In genomic region chr12:69171307-69171706, GRCm38 (mm10) we compare ENCODE assay signal across 25 mouse cellular contexts. TPM values are rescaled to one million over a fixed set of nuclear protein-coding genes. Genes with fewer than 3 reads are reported as not detected.
DNase-seq lines count a peak whose midpoint lies in the region; ATAC-seq lines count a peak whose summit lies in the region.
"Had no signal": no experiment of that assay in that cellular context is flagged by ENCODE, and none has a peak within 500 bp of the region (broad histone marks: within the 10 kb centered on the region; RNA-seq: fewer than 3 reads in every experiment).

No protein-coding gene starts in this region.

- peaks cover 35% of the 10 kb centered on the region for H3K4me1 ChIP-seq in liver, embryonic 13.5 days (replicated peaks)
- H3K4me1 ChIP-seq in liver, embryonic 12.5 days: peaks cover 38% of the 10 kb centered on the region
- peaks cover 11% of the 10 kb centered on the region for H3K4me1 ChIP-seq in neural tube, embryonic 15.5 days

- H3K4me2 ChIP-seq in liver, embryonic 13.5 days: no peak overlapping the region
- no peak overlapping the region for H3K4me2 ChIP-seq in liver, embryonic 12.5 days
- no peak overlapping the region for H3K4me2 ChIP-seq in neural tube, embryonic 15.5 days
- H3K4me2 ChIP-seq: embryonic facial prominence, embryonic 13.5 days; embryonic facial prominence, embryonic 15.5 days; forebrain, embryonic 12.5 days had no signal

- peaks cover 44% of the 10 kb centered on the region for H3K36me3 ChIP-seq in liver, embryonic 13.5 days
- H3K36me3 ChIP-seq in liver, embryonic 12.5 days: peaks cover 52% of the 10 kb centered on the region
- no peaks in the 10 kb centered on the region for H3K36me3 ChIP-seq in macrophage (ENCODE audit: inconsistent target)
- no peaks in the 10 kb centered on the region for H3K36me3 ChIP-seq in neural tube, embryonic 15.5 days

- WGBS in liver, embryonic 13.5 days (ENCODE audit: insufficient replicate concordance): 87% methylated on average over 2 of the region's 2 CpGs
- 96% methylated on average over 2 of the region's 2 CpGs for WGBS in liver, embryonic 12.5 days (ENCODE audit: insufficient replicate concordance)
- 86% methylated on average over 2 of the region's 2 CpGs for WGBS in macrophage (ENCODE audit: missing documents)
- 94% methylated on average over 2 of the region's 2 CpGs for WGBS in neural tube, embryonic 15.5 days

- H3K27ac ChIP-seq in liver, embryonic 13.5 days: no peak overlapping the region
- H3K27ac ChIP-seq in liver, embryonic 12.5 days: no peak overlapping the region
- peak overlapping the region; percentile 27 for H3K27ac ChIP-seq in macrophage
- no peak overlapping the region for H3K27ac ChIP-seq in neural tube, embryonic 15.5 days (replicated peaks)
- H3K27ac ChIP-seq: embryonic facial prominence, embryonic 13.5 days; embryonic facial prominence, embryonic 15.5 days; forebrain, embryonic 10.5 days; forebrain, embryonic 12.5 days had no signal

- peaks cover 23% of the 10 kb centered on the region for H3K79me2 ChIP-seq in macrophage (ENCODE audit: inconsistent target)

- ATAC-seq in liver, embryonic 13.5 days (ENCODE audit: low read depth): no peak
- ATAC-seq in liver, embryonic 12.5 days: no peak
- peak; percentile 51 for ATAC-seq in megakaryocyte-erythroid progenitor cell, adult 5-6 weeks (replicated peaks; ENCODE audit: low FRiP score, low TSS enrichment, poor library complexity, severe bottlenecking)
- no peak for ATAC-seq in neural tube, embryonic 15.5 days (ENCODE audit: low FRiP score)
- ATAC-seq: CD4-positive, CD25-positive, alpha-beta regulatory T cell, adult 4 months; forebrain, embryonic 14.5 days; forebrain, embryonic 16.5 days had no signal

- no peak overlapping the region for H3K4me3 ChIP-seq in liver, embryonic 13.5 days (replicated peaks)
- H3K4me3 ChIP-seq in liver, embryonic 12.5 days: no peak overlapping the region
- no peak overlapping the region for H3K4me3 ChIP-seq in macrophage (ENCODE audit: inconsistent target)
- no peak overlapping the region for H3K4me3 ChIP-seq in neural tube, embryonic 15.5 days (replicated peaks)
- H3K4me3 ChIP-seq: embryonic facial prominence, embryonic 13.5 days; embryonic facial prominence, embryonic 15.5 days; forebrain, embryonic 10.5 days; forebrain, embryonic 12.5 days had no signal

- peak overlapping the region; percentile 30; the same call in 1 of the 2 replicates for H3K9ac ChIP-seq in liver, embryonic 13.5 days
- H3K9ac ChIP-seq in liver, embryonic 12.5 days: no peak overlapping the region; the same call in 1 of the 2 replicates
- no peak overlapping the region for H3K9ac ChIP-seq in neural tube, embryonic 15.5 days (replicated peaks)
- H3K9ac ChIP-seq: embryonic facial prominence, embryonic 13.5 days; embryonic facial prominence, embryonic 15.5 days; forebrain, embryonic 12.5 days had no signal

- no peaks in the 10 kb centered on the region for H3K27me3 ChIP-seq in liver, embryonic 13.5 days
- H3K27me3 ChIP-seq in liver, embryonic 12.5 days (replicated peaks): no peaks in the 10 kb centered on the region
- no peaks in the 10 kb centered on the region for H3K27me3 ChIP-seq in neural tube, embryonic 15.5 days (replicated peaks)
- H3K27me3 ChIP-seq: CH12.LX; embryonic facial prominence, embryonic 13.5 days; embryonic facial prominence, embryonic 15.5 days; forebrain, embryonic 12.5 days had no signal

- H3K9me3 ChIP-seq in liver, embryonic 13.5 days (replicated peaks): no peaks in the 10 kb centered on the region
- H3K9me3 ChIP-seq in liver, embryonic 12.5 days (replicated peaks): no peaks in the 10 kb centered on the region
- no peaks in the 10 kb centered on the region for H3K9me3 ChIP-seq in neural tube, embryonic 15.5 days (replicated peaks)
- H3K9me3 ChIP-seq: embryonic facial prominence, embryonic 13.5 days; embryonic facial prominence, embryonic 15.5 days; forebrain, embryonic 10.5 days; forebrain, embryonic 12.5 days; G1E had no signal

- no peak for DNase-seq in liver, embryonic 13.5 days
- DNase-seq in embryo, embryonic 11 days: no peak
- DNase-seq: adrenal gland, adult 2 months; adrenal gland, postnatal 10 days; adrenal gland, postnatal 25 days; B cell, adult 2 months; cerebellum, adult 11-12 months; cerebellum, adult 2 months; cerebellum, adult 9-10 months; cerebellum, postnatal 10 days; cerebellum, postnatal 25 days had no signal

RNA-seq across cellular contexts. Expression of gene Lrr1, which starts 2.7 kb away (rescaled TPM):
- 24.6 and 28.9 TPM in 2 replicates for polyA plus RNA-seq in liver, embryonic 13.5 days (2015; fragmentation: Nextera tagmentation; extraction: Ambion mirVana)
- 21.3 and 24.3 TPM in 2 replicates for polyA plus RNA-seq in liver, embryonic 12.5 days (2016; fragmentation: Nextera tagmentation; extraction: Ambion mirVana)
- total RNA-seq in macrophage (2018; cell fraction: chromatin; rRNA removed): 1 to 10 TPM in 2 of 26 experiments, under 1 TPM in 4, not detected in 20; 0.48 to 2.8 (median 0.71) TPM
- total RNA-seq in macrophage (2018; cell fraction: cytosol; rRNA removed): 1 to 10 TPM in 6 of 26 experiments, under 1 TPM in 20; 0.15 to 1.4 (median 0.61) TPM
- total RNA-seq in macrophage (2018; cell fraction: nucleus; rRNA removed): 1 to 10 TPM in 6 of 26 experiments, under 1 TPM in 2, not detected in 18; 0.60 to 5.2 (median 1.6) TPM
- 0.79 to 5.0 TPM (median 0.95 TPM) in 3 replicates for polyA plus RNA-seq in macrophage (2018)
- total RNA-seq in megakaryocyte-erythroid progenitor cell, adult 5-6 weeks (2014; fragmentation: Nextera tagmentation): 29.1 and 39.8 TPM in 2 replicates
- total RNA-seq in megakaryocyte-erythroid progenitor cell, adult 5-6 weeks (2017): 6.3 and 18.6 TPM in 2 replicates
- polyA plus RNA-seq in neural tube, embryonic 15.5 days (2015; fragmentation: Nextera tagmentation; extraction: Ambion mirVana): 4.1 and 7.0 TPM in 2 replicates
- polyA plus RNA-seq: adrenal gland, adult 2 months had no signal

RNA-seq across cellular contexts. Expression of gene Rps29, which starts 12.3 kb away (rescaled TPM):
- polyA plus RNA-seq in liver, embryonic 13.5 days (2015; fragmentation: Nextera tagmentation; extraction: Ambion mirVana): 1,343 and 1,574 TPM in 2 replicates
- polyA plus RNA-seq in liver, embryonic 12.5 days (2016; fragmentation: Nextera tagmentation; extraction: Ambion mirVana): 1,522 and 1,647 TPM in 2 replicates
- total RNA-seq in macrophage (2018; cell fraction: chromatin; rRNA removed): 100 to 1,000 TPM in 1 of 26 experiments, 10 to 100 TPM in 25; 20.7 to 327 (median 51.4) TPM
- 1,000 to 10,000 TPM; 1,700 to 4,036 (median 2,545) TPM for total RNA-seq in macrophage (2018; cell fraction: cytosol; rRNA removed)
- 100 to 1,000 TPM; 126 to 489 (median 238) TPM for total RNA-seq in macrophage (2018; cell fraction: nucleus; rRNA removed)
- polyA plus RNA-seq in macrophage (2018): 591 to 3,066 TPM (median 2,857 TPM) in 3 replicates
- 4,414 and 4,457 TPM in 2 replicates for total RNA-seq in megakaryocyte-erythroid progenitor cell, adult 5-6 weeks (2014; fragmentation: Nextera tagmentation)
- total RNA-seq in megakaryocyte-erythroid progenitor cell, adult 5-6 weeks (2017): 1,975 and 2,681 TPM in 2 replicates
- 1,119 and 1,180 TPM in 2 replicates for polyA plus RNA-seq in neural tube, embryonic 15.5 days (2015; fragmentation: Nextera tagmentation; extraction: Ambion mirVana)

RNA-seq across cellular contexts. Expression of gene Rpl36al, which starts 12.6 kb away (rescaled TPM):
- polyA plus RNA-seq in liver, embryonic 13.5 days (2015; fragmentation: Nextera tagmentation; extraction: Ambion mirVana): 736 and 806 TPM in 2 replicates
- 797 and 813 TPM in 2 replicates for polyA plus RNA-seq in liver, embryonic 12.5 days (2016; fragmentation: Nextera tagmentation; extraction: Ambion mirVana)
- 10 to 100 TPM in 18 of 26 experiments, 1 to 10 TPM in 8; 6.8 to 64.5 (median 12.7) TPM for total RNA-seq in macrophage (2018; cell fraction: chromatin; rRNA removed)
- 100 to 1,000 TPM; 253 to 728 (median 339) TPM for total RNA-seq in macrophage (2018; cell fraction: cytosol; rRNA removed)
- 100 to 1,000 TPM in 1 of 26 experiments, 10 to 100 TPM in 25; 26.4 to 120 (median 55.8) TPM for total RNA-seq in macrophage (2018; cell fraction: nucleus; rRNA removed)
- 456 to 589 TPM (median 537 TPM) in 3 replicates for polyA plus RNA-seq in macrophage (2018)
- total RNA-seq in megakaryocyte-erythroid progenitor cell, adult 5-6 weeks (2014; fragmentation: Nextera tagmentation): 987 and 1,085 TPM in 2 replicates
- 1,369 and 1,396 TPM in 2 replicates for total RNA-seq in megakaryocyte-erythroid progenitor cell, adult 5-6 weeks (2017)
- 405 and 435 TPM in 2 replicates for polyA plus RNA-seq in neural tube, embryonic 15.5 days (2015; fragmentation: Nextera tagmentation; extraction: Ambion mirVana)

RNA-seq across cellular contexts. Expression of gene Mgat2, which starts 12.7 kb away (rescaled TPM):
- 27.9 and 32.2 TPM in 2 replicates for polyA plus RNA-seq in liver, embryonic 13.5 days (2015; fragmentation: Nextera tagmentation; extraction: Ambion mirVana)
- polyA plus RNA-seq in liver, embryonic 12.5 days (2016; fragmentation: Nextera tagmentation; extraction: Ambion mirVana): 48.4 and 51.0 TPM in 2 replicates
- total RNA-seq in macrophage (2018; cell fraction: chromatin; rRNA removed): 10 to 100 TPM in 8 of 26 experiments, 1 to 10 TPM in 18; 2.3 to 24.2 (median 7.4) TPM
- 10 to 100 TPM; 44.3 to 86.0 (median 63.4) TPM for total RNA-seq in macrophage (2018; cell fraction: cytosol; rRNA removed)
- 10 to 100 TPM; 14.6 to 89.9 (median 53.3) TPM for total RNA-seq in macrophage (2018; cell fraction: nucleus; rRNA removed)
- 69.8 to 86.8 TPM (median 81.4 TPM) in 3 replicates for polyA plus RNA-seq in macrophage (2018)
- 30.1 and 32.4 TPM in 2 replicates for total RNA-seq in megakaryocyte-erythroid progenitor cell, adult 5-6 weeks (2014; fragmentation: Nextera tagmentation)
- 69.0 and 75.7 TPM in 2 replicates for total RNA-seq in megakaryocyte-erythroid progenitor cell, adult 5-6 weeks (2017)
- 40.7 and 42.8 TPM in 2 replicates for polyA plus RNA-seq in neural tube, embryonic 15.5 days (2015; fragmentation: Nextera tagmentation; extraction: Ambion mirVana)

RNA-seq across cellular contexts. Expression of gene Gm49383, which starts 25.6 kb away (rescaled TPM):
- 28.8 and 32.0 TPM in 2 replicates for polyA plus RNA-seq in liver, embryonic 13.5 days (2015; fragmentation: Nextera tagmentation; extraction: Ambion mirVana)
- 28.5 and 29.0 TPM in 2 replicates for polyA plus RNA-seq in liver, embryonic 12.5 days (2016; fragmentation: Nextera tagmentation; extraction: Ambion mirVana)
- total RNA-seq in macrophage (2018; cell fraction: chromatin; rRNA removed): 1 to 10 TPM in 8 of 26 experiments, under 1 TPM in 4, not detected in 14; 0.67 to 3.7 (median 1.2) TPM
- total RNA-seq in macrophage (2018; cell fraction: cytosol; rRNA removed): 1 to 10 TPM; 1.0 to 5.9 (median 3.6) TPM
- total RNA-seq in macrophage (2018; cell fraction: nucleus; rRNA removed): 1 to 10 TPM in 16 of 26 experiments, under 1 TPM in 3, not detected in 7; 0.75 to 3.1 (median 1.7) TPM
- polyA plus RNA-seq in macrophage (2018): 2.3 to 4.5 TPM (median 2.8 TPM) in 3 replicates
- 7.8 and 24.2 TPM in 2 replicates for total RNA-seq in megakaryocyte-erythroid progenitor cell, adult 5-6 weeks (2014; fragmentation: Nextera tagmentation)
- 42.3 and 48.1 TPM in 2 replicates for total RNA-seq in megakaryocyte-erythroid progenitor cell, adult 5-6 weeks (2017)
- 9.4 and 18.8 TPM in 2 replicates for polyA plus RNA-seq in neural tube, embryonic 15.5 days (2015; fragmentation: Nextera tagmentation; extraction: Ambion mirVana)
- polyA plus RNA-seq: erythroblast, embryonic 14.5 days had no signal
